Mouse (Mus musculus) CH12.LX (cell line): ENCODE results near the gene Man2a1. TPM values are rescaled to one million over a fixed set of nuclear protein-coding genes. Genes with fewer than 3 reads are reported as not detected.
A peak's percentile ranks its signal among the peaks of the same experiment; 100 is the strongest.

ENCODE experiments used
- DNase-seq: peaks from one replicate; pipeline ENCODE4 v3.0.0-alpha.2; 2013; ENCODE audit errors: extremely low read depth
- H3K27ac ChIP-seq: 2 replicates; pipeline ENCODE4 v1.5.1; 2012; ENCODE audit warnings: low read depth, mild to moderate bottlenecking, control low read depth, moderate library complexity; ENCODE audit not compliant: insufficient read depth
- H3K27me3 ChIP-seq: replicated peaks from 2 replicates; pipeline ENCODE3; 2012; ENCODE audit warnings: inconsistent platforms
- H3K36me3 ChIP-seq, 2 experiments: replicated peaks in 1 of 2; 2 replicates each; pipeline versions ENCODE3 to v1.6.1; 2012; ENCODE audit warnings: inconsistent platforms in 1 of 2, low read length in 1 of 2, mild to moderate bottlenecking in 1 of 2, mixed read lengths in 1 of 2, moderate library complexity in 1 of 2; ENCODE audit not compliant: control insufficient read depth in 1 of 2, insufficient read depth in 1 of 2
- H3K4me1 ChIP-seq, 2 experiments: 2 replicates each; pipeline ENCODE4 v1.6.1; 2012; ENCODE audit warnings: inconsistent platforms in 1 of 2, moderate library complexity in 1 of 2; ENCODE audit not compliant: insufficient read depth in 2 of 2, control insufficient read depth in 1 of 2
- H3K4me2 ChIP-seq: 2 replicates; pipeline ENCODE4 v1.6.1; 2012; ENCODE audit warnings: low read depth, mild to moderate bottlenecking, control low read depth; ENCODE audit not compliant: poor library complexity, insufficient read depth, severe bottlenecking
- H3K4me3 ChIP-seq, 3 experiments: fragments of 150-350 bp in 1 of 3; sonication (generic) in 1 of 3; replicated peaks in 1 of 3; 2 replicates each; pipeline versions ENCODE3 to v1.5.1; 2011 to 2012; ENCODE audit warnings: low read depth in 2 of 3, low read length in 2 of 3, mild to moderate bottlenecking in 2 of 3, moderate library complexity in 2 of 3, control low read depth in 1 of 3, improper control_type of control experiment in 1 of 3, inconsistent platforms in 1 of 3, mixed read lengths in 1 of 3; ENCODE audit not compliant: poor library complexity in 1 of 3
- H3K79me2 ChIP-seq: replicated peaks from 2 replicates; pipeline ENCODE4 v1.6.1; 2012; ENCODE audit warnings: mild to moderate bottlenecking, moderate library complexity; ENCODE audit not compliant: control insufficient read depth, poor library complexity, insufficient read depth, severe bottlenecking; ENCODE audit errors: extremely low read depth
- H3K9ac ChIP-seq: 2 replicates; pipeline ENCODE4 v1.6.1; 2012; ENCODE audit warnings: low read depth, mild to moderate bottlenecking, control low read depth, moderate library complexity; ENCODE audit not compliant: insufficient read depth
- H3K9me3 ChIP-seq: replicated peaks from 2 replicates; pipeline ENCODE3; 2012; ENCODE audit warnings: low read length, inconsistent platforms, mixed read lengths
- CHD1 ChIP-seq: IDR thresholded peaks from 2 replicates; pipeline ENCODE4 v1.6.1; 2012; ENCODE audit warnings: low read depth, low read length, improper control_type of control experiment, inconsistent platforms
- CHD2 ChIP-seq: IDR thresholded peaks from 2 replicates; pipeline ENCODE4 v1.6.1; 2011; ENCODE audit warnings: low read length, improper control_type of control experiment
- ELF1 ChIP-seq: IDR thresholded peaks from 2 replicates; pipeline ENCODE4 v1.6.1; 2014; ENCODE audit warnings: low read depth, mild to moderate bottlenecking, inconsistent platforms, low read length, improper control_type of control experiment
- GABPA ChIP-seq: IDR thresholded peaks from 2 replicates; pipeline ENCODE4 v1.6.1; 2012; ENCODE audit warnings: low read depth, low read length, improper control_type of control experiment, inconsistent platforms; ENCODE audit not compliant: insufficient replicate concordance
- HCFC1 ChIP-seq: IDR thresholded peaks from 2 replicates; pipeline ENCODE4 v1.6.1; 2012; ENCODE audit warnings: low read depth, mild to moderate bottlenecking, inconsistent platforms, low read length, improper control_type of control experiment
- JUN ChIP-seq: IDR thresholded peaks from 2 replicates; pipeline ENCODE4 v1.6.1; 2011; ENCODE audit warnings: low read depth, mild to moderate bottlenecking, low read length, improper control_type of control experiment, moderate library complexity; ENCODE audit not compliant: insufficient read depth
- KAT2A ChIP-seq: IDR thresholded peaks from 2 replicates; pipeline ENCODE4 v1.6.1; 2012; ENCODE audit warnings: low read length, improper control_type of control experiment, inconsistent platforms; ENCODE audit not compliant: insufficient replicate concordance
- MEF2A ChIP-seq: IDR thresholded peaks from 2 replicates; pipeline ENCODE4 v1.6.1; 2014; ENCODE audit warnings: low read depth, mild to moderate bottlenecking, inconsistent platforms, low read length, improper control_type of control experiment, borderline replicate concordance
- MYC ChIP-seq: IDR thresholded peaks from 2 replicates; pipeline ENCODE4 v1.6.1; 2011; ENCODE audit warnings: low read depth, mild to moderate bottlenecking, improper control_type of control experiment, low read length
- NELFE ChIP-seq: IDR thresholded peaks from 2 replicates; pipeline ENCODE4 v1.6.1; 2011; ENCODE audit warnings: low read depth, low read length, improper control_type of control experiment
- POLR2A ChIP-seq: IDR thresholded peaks from 2 replicates; pipeline ENCODE4 v1.6.1; 2011; ENCODE audit warnings: low read depth, mild to moderate bottlenecking, improper control_type of control experiment, low read length
- RAD21 ChIP-seq: IDR thresholded peaks from 2 replicates; pipeline ENCODE4 v1.6.1; 2011; ENCODE audit warnings: low read depth, mild to moderate bottlenecking, low read length, improper control_type of control experiment, moderate library complexity
- RCOR1 ChIP-seq: conservative IDR thresholded peaks from 2 replicates; pipeline ENCODE4 v1.6.1; 2012; ENCODE audit warnings: low read depth, mild to moderate bottlenecking, inconsistent platforms, low read length, improper control_type of control experiment
- SIN3A ChIP-seq: IDR thresholded peaks from 2 replicates; pipeline ENCODE4 v1.6.1; 2012; ENCODE audit warnings: low read length, improper control_type of control experiment, inconsistent platforms
- TCF12 ChIP-seq: IDR thresholded peaks from 2 replicates; pipeline ENCODE4 v1.6.1; 2014; ENCODE audit warnings: low read depth, mild to moderate bottlenecking, inconsistent platforms, low read length, improper control_type of control experiment
- UBTF ChIP-seq: IDR thresholded peaks from 2 replicates; pipeline ENCODE4 v1.6.1; 2012; ENCODE audit warnings: low read depth, mild to moderate bottlenecking, inconsistent platforms, low read length, improper control_type of control experiment, moderate library complexity
- USF1 ChIP-seq: IDR thresholded peaks from 2 replicates; pipeline ENCODE4 v1.6.1; 2014; ENCODE audit warnings: low read depth, mild to moderate bottlenecking, inconsistent platforms, low read length, improper control_type of control experiment
- ZC3H11A ChIP-seq: IDR thresholded peaks from 2 replicates; pipeline ENCODE4 v1.6.1; 2012; ENCODE audit warnings: low read depth, mild to moderate bottlenecking, inconsistent platforms, low read length, improper control_type of control experiment
- ZKSCAN1 ChIP-seq: IDR thresholded peaks from 2 replicates; pipeline ENCODE4 v1.6.1; 2012; ENCODE audit warnings: low read depth, inconsistent platforms, low read length, improper control_type of control experiment, borderline replicate concordance
- ZNF384 ChIP-seq: IDR thresholded peaks from 2 replicates; pipeline ENCODE4 v1.6.1; 2012; ENCODE audit warnings: low read depth, low read length, improper control_type of control experiment, inconsistent platforms
- dilution Hi-C: fragments of 300-500 bp; cut with MboI; formaldehyde crosslinking; loops from 2 replicates; pipeline ENCODE4 v1.14.3; 2020; ENCODE audit warnings: low sequenced_read_pairs; ENCODE audit not compliant: extremely low pct_unique_long_range_greater_than_20kb, extremely low pct_ligation_motif_present
- in situ Hi-C: fragments of 300-500 bp; cut with MboI; formaldehyde crosslinking; loops from 3 replicates; pipeline ENCODE4 v1.14.3; 2019; ENCODE audit warnings: low sequenced_read_pairs, low pct_ligation_motif_present, low pct_unique_long_range_greater_than_20kb, mixed read lengths
- polyA plus RNA-seq: library from polyadenylated mRNA; unstranded; fragments of >175 nt; gene quantifications from 2 replicates; pipeline ENCODE4 v1.2.1, GENCODE M21; 2012; ENCODE audit warnings: low read depth; ENCODE audit not compliant: insufficient read length
- total RNA-seq, 2 experiments: library from RNA; depleted of rRNA; stranded (reverse); fragments of 300-350 nt in 1 of 2; fragments of >200 nt in 1 of 2; gene quantifications; 2 replicates each; pipeline ENCODE4 v1.2.3; 2012 to 2014

Gene Man2a1
- total and polyA plus RNA-seq, 3 experiments = 7.9 to 15.4 (median 11.9) TPM

GRCm38 (mm10) chr17:64752126-64753019 is 151.8 kb downstream of the Man2a1 start:
- dilution Hi-C loops = no loop called here

DNA sequence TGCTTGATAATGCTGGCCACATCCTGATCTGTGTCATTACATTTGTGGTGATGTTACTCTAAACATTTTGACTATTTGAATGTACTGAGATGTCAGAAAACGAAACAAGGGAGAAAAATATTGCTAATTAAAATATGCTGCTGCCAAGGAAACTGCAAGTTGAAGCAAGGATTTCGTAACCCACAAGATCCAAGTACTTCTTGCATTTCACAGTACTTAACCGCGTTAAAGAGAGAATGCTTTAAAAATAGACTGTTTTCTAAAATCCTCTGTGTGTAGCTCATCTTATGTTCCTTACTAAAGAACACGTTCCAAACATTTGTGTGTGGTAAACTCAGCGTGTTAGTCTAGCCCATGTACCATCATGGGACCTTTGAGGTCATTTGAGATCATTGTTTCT is 153.0 kb downstream of the Man2a1 start:
- peaks cover 0 to 17% of the 10 kb centered on the region in 2 experiments for H3K36me3 ChIP-seq
- H3K9me3 ChIP-seq = no peaks in the 10 kb centered on the region
- no peaks in the 10 kb centered on the region for H3K27me3 ChIP-seq
- DNase-seq = peak; percentile 8
- no peaks in the 10 kb centered on the region for H3K79me2 ChIP-seq
- peak overlapping the region; percentile 56 for H3K4me2 ChIP-seq
- dilution Hi-C loops (no loop called here), in situ Hi-C loops (loop anchor here (10.0 kb wide), 1 partner anchor 139 kb away; no protein-coding TSS in a partner anchor)
- TF ChIP-seq ZC3H11A (no peak), USF1 (no peak), MYC (no peak), ZNF384 (no peak), JUN (no peak), SIN3A (no peak)
- no peak overlapping the region for H3K9ac ChIP-seq
- H3K4me1 ChIP-seq = peaks cover 2 to 32% of the 10 kb centered on the region in 2 experiments; a peak in 2 of 4 replicates
- no peak overlapping the region for H3K4me3 ChIP-seq
- H3K27ac ChIP-seq = no peak overlapping the region

More at GRCm38 (mm10) chr17:64752126-64753019, 151.8 kb downstream of the Man2a1 start:
- H3K27ac ChIP-seq = no peak overlapping the region
- in situ Hi-C loops = loop anchor here (10.0 kb wide), 1 partner anchor 138 kb away; no protein-coding TSS in a partner anchor
- peaks cover 2 to 32% of the 10 kb centered on the region in 2 experiments; a peak in 2 of 4 replicates for H3K4me1 ChIP-seq
- TF ChIP-seq HCFC1 (no peak), ZNF384 (no peak), KAT2A (no peak)
- DNase-seq = no peak
- no peak overlapping the region for H3K4me2 ChIP-seq
- H3K4me3 ChIP-seq = no peak overlapping the region
- no peak overlapping the region for H3K9ac ChIP-seq
- no peaks in the 10 kb centered on the region for H3K79me2 ChIP-seq
- H3K27me3 ChIP-seq = no peaks in the 10 kb centered on the region
- H3K9me3 ChIP-seq = no peaks in the 10 kb centered on the region
- H3K36me3 ChIP-seq = peaks cover 0 to 23% of the 10 kb centered on the region in 2 experiments

- Histone ChIP-seq H3K9ac (no peak overlapping the region), H3K4me2 (peak overlapping the region; percentile 96), H3K4me3 (peak overlapping the region; percentile 29 to 54 (median 31)), H3K9me3 (no peaks in the 10 kb centered on the region), H3K36me3 (peaks cover 0 to 16% of the 10 kb centered on the region in 2 experiments), H3K27ac (peak overlapping the region; percentile 84), H3K27me3 (no peaks in the 10 kb centered on the region), H3K79me2 (no peaks in the 10 kb centered on the region), H3K4me1 (peaks cover 2 to 32% of the 10 kb centered on the region in 2 experiments; a peak in 2 of 4 replicates)
- DNase-seq = peak; percentile 80
- dilution Hi-C loops = no loop called here
- in situ Hi-C loops = loop anchor here (10.0 kb wide), 1 partner anchor 140 kb away; no protein-coding TSS in a partner anchor
- peak; percentile 46 for TF ChIP-seq ELF1
- TF ChIP-seq POLR2A = no peak
- no peak for TF ChIP-seq GABPA
- TF ChIP-seq NELFE = no peak
- TF ChIP-seq CHD2 = peak; percentile 53; the same call in 1 of the 2 replicates
- TF ChIP-seq RAD21 = no peak
- TF ChIP-seq ZC3H11A = no peak
- TF ChIP-seq USF1 = peak; percentile 26; the same call in 1 of the 2 replicates
- TF ChIP-seq RCOR1 = peak; percentile 39
- TF ChIP-seq CHD1 = no peak
- no peak for TF ChIP-seq ZKSCAN1
- TF ChIP-seq UBTF = no peak
- no peak for TF ChIP-seq HCFC1
- TF ChIP-seq JUN = peak; percentile 26; the same call in 1 of the 2 replicates
- no peak for TF ChIP-seq ZNF384
- TF ChIP-seq MEF2A = 0 out of 2 replicates have a peak, but pooled peaks have one; percentile 13
- peak; percentile 30 for TF ChIP-seq TCF12
Measured at GRCm38 (mm10) chr17:64754142-64754863, 153.8 kb downstream of the Man2a1 start.
